Mouse (Mus musculus): ENCODE data around the gene Slc35e3.
A peak's percentile ranks its signal among the peaks of the same experiment; 100 is the strongest.
"Not testable (repeated sequence)": the region's sequence is repeated elsewhere in the genome, so short reads cannot be mapped to it uniquely, and the experiment has no call there.

Slc35e3 gene

DNA sequence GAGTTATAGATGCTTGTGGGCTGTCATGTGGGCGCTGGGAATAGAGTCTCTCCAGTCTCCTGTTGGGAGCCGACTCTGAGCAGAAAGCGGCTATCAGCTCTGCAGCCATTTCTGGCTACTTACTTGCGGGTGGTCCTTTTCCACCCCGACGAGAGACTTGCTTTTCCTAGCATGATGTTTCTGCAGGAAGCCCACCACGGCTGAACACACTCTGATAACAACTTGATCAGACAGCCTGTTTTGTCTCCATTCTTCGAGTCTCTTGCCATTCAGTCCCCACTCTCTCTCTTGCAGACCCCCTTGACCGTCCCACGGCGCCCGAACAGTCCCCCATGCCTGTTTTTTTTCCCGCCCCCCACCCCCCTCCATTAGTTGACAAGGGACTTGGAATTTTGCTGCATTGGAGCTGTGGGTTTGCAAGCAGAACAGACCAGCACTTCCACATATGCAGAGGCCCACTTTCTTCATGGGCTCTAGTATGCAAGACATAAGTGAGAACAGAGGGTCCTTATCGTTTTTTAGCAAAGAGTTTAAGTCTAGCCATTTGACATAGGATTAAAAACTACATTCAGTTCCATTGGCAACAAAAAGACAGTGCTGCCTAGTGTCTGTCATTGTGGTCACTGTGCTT, 13.1 kb downstream of the Slc35e3 start:
- DNase-seq (ENCODE audit: low spot score) = no peak

DNA sequence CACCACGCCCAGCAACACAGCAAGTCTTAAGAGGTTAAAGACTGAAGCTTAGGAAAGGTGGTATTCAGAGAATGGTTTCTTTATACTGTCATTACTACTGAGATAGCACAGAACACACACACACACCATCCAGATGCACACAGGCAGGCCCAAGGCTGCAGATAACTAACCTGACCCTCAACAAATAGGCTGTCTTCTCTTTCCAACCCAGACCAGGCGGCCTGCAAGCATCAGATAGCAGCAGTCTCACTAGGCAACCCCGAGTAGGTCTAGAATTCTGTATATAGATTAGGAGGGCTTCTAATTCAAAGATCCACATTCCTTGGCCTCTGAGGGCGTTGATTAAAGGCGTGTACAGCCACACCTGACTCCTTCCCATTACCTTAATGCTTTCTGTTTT, 14.0 kb downstream of the Slc35e3 start:
- no peak for DNase-seq (ENCODE audit: low spot score)

GRCm38 (mm10) chr10:117731244-117732101, 14.7 kb downstream of the Slc35e3 start:
- peak; percentile 72 for DNase-seq (ENCODE audit: low spot score)

GRCm38 (mm10) chr10:117730637-117731203, 15.4 kb downstream of the Slc35e3 start:
- DNase-seq (ENCODE audit: low spot score) = no peak

DNA sequence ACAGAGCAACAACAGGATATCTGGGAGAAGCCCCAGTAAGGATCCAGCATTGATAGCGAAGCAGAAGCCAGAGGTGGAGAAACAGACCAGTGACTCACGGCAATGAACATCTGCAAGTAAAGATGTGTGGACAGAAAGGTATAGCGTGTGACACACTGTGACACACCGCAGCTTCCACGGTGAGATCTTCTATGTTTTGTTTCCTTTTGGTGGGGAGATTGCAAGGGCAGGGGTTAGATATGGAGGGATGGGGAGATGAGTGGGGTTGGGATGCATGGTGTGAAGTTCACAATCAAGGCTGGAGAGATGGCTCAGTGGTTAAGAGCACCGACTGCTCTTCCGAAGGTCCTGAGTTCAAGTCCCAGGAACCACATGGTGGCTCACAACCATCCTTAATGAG, 16.0 kb downstream of the Slc35e3 start:
- DNase-seq (ENCODE audit: low spot score) = no peak

GRCm38 (mm10) chr10:117729139-117729814, 16.9 kb downstream of the Slc35e3 start:
- peak; percentile 66 for DNase-seq (ENCODE audit: low spot score)

- no peak for DNase-seq (ENCODE audit: low spot score)
Measured at GRCm38 (mm10) chr10:117728574-117728973, 17.6 kb downstream of the Slc35e3 start.

- no peak for DNase-seq (ENCODE audit: low spot score)
Measured at GRCm38 (mm10) chr10:117727518-117728110, 18.6 kb downstream of the Slc35e3 start.

DNA sequence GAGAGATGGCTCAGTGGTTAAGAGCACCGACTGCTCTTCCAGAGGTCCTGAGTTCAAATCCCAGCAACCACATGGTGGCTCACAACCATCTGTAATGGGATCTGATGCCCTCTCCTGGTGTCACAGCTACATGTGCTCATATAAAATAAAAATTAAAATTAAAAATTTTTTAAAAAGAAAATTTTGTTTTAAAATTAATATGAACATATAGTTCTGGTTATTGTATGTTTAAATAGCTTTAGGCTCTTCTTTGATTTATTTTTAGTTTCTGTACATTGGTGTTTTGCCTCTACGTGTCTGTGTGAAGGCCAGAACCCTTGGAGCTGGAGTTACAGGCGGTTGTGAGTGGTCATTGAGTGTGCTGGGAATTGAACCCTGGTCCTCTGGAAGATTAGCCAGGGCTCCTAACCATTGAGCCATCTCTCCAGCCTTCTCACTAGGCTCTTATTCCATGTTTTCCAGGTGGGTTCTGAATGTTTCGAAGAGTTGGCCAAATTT, 19.2 kb downstream of the Slc35e3 start:
- no peak for DNase-seq (ENCODE audit: low spot score)

GRCm38 (mm10) chr10:117726350-117726749, 19.8 kb downstream of the Slc35e3 start:
- no peak for DNase-seq (ENCODE audit: low spot score)

GRCm38 (mm10) chr10:117725671-117726070, 20.5 kb downstream of the Slc35e3 start:
- DNase-seq (ENCODE audit: low spot score) = no peak

- DNase-seq (ENCODE audit: low spot score) = no peak
Measured at GRCm38 (mm10) chr10:117724804-117725361, 21.3 kb downstream of the Slc35e3 start.

- DNase-seq (ENCODE audit: low spot score) = no peak
Measured at GRCm38 (mm10) chr10:117724136-117724718, 21.9 kb downstream of the Slc35e3 start.

DNA sequence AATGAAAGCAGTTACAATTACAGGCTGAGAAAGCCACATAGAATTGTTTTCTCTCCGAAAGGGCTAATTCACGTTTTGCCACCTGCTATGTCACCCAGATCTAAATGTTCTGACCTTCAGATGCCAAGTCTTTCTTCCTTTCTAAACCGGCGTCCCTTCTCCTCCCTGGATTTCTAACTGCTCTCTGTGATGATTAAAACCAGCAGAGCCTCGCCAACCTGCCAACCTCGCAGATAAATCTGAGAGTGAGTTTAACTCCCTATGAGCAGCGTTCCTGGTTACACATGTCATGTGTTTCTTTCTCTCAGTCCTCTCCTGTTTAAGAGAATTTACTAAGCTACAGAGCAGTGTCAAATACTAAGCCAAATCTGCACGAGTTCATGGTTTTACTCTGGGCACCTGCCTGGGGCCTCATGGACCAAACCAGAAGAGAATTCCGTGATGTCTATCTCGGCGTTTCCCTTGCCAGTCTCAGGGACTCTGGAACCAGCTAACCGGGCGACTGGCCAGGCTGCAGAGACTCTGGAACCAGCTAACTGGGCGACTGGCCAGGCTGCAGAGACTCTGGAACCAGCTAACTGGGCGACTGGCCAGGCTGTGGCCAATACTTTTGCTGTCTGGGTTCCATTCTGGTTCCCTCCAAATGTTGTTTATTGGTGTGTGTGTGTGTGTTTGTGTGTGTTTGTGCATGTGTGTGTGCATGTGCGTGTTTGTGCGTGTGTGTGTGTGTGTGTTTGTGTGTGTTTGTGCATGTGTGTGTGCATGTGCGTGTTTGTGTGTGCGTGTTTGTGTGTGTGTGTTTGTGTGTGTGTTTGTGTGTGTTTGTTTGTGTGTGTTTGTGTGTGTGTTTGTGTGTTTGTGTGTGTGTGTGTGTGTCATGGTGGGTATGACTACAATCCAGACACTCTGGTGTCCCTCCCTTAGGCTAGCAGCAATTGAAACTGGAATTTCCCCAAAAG, 27.7 kb downstream of the Slc35e3 start:
- DNase-seq (ENCODE audit: low spot score) = no peak

DNA sequence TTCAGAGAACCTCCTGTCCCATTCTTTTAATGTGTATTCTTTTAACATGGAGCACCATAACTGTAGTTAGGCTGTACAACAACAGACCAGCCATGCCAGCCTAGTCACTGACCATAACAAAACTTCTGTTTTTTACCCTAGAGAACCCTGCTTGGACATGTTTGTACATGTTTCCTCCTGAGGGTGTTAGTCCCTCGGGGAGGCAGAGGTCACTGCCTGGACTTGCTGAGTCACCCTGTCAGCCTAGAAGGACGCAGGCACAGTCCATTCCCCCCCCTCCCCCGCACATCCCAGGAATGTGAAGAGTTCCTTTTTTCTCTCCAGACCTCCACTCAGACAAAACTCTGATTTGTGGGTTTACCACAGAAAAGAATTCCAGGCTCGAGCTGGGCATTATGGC, 28.6 kb downstream of the Slc35e3 start:
- peak; percentile 88 for DNase-seq (ENCODE audit: low spot score)

GRCm38 (mm10) chr10:117716686-117717085, 29.5 kb downstream of the Slc35e3 start:
- no peak for DNase-seq (ENCODE audit: low spot score)

- not testable (repeated sequence) for DNase-seq (ENCODE audit: low spot score)
Measured at GRCm38 (mm10) chr10:117715654-117716053, 30.5 kb downstream of the Slc35e3 start.

DNA sequence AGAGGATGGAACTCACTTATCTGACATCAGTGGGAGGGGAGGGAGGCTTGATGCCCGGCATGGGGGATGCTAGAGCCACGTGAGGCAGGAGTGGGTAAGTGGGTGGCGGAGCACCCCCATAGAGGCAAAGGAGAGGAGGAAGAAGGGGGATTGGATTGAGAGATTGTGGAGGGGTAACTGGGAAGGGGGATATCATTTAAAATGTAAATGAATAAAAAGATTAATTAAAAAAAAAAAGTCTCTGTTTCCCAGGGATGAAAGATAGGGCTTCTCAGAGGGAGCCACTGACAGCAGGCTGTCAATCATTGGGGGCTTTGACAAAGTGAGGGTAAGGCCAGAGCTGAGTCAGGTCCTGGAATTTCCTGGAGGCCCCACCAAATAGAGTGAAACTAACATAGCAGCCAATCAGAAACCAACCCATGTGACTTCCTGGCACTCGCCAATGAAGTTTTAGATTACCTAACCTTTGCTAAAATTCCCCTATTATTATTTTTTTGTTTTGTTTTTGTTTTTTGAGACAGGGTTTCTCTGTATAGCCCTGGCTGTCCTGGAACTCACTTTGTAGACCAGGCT, 31.2 kb downstream of the Slc35e3 start:
- DNase-seq (ENCODE audit: low spot score) = no peak

GRCm38 (mm10) chr10:117714048-117714545, 32.1 kb downstream of the Slc35e3 start:
- no peak for DNase-seq (ENCODE audit: low spot score)

All from yolk sac, embryonic 10.5 days (tissue).